Mouse (Mus musculus) heart, adult 2 months (tissue): ENCODE results near the gene Lalba. TPM values are rescaled to one million over a fixed set of nuclear protein-coding genes. Genes with fewer than 3 reads are reported as not detected.

Experiments
- DNase-seq, 2 experiments: peaks; one replicate each; pipeline ENCODE4 v3.0.0; 2021
- H3K27ac ChIP-seq: fragments of 200-600 bp; 2 replicates; pipeline ENCODE4 v1.8.1; 2022
- H3K27me3 ChIP-seq: fragments of 200-500 bp; 2 replicates; pipeline ENCODE4 v1.6.1; 2012; ENCODE audit warnings: mild to moderate bottlenecking, low read length, inconsistent platforms, mixed read lengths; ENCODE audit not compliant: control insufficient read depth, insufficient read depth
- H3K36me3 ChIP-seq: fragments of 200-500 bp; 2 replicates; pipeline ENCODE4 v1.6.1; 2012; ENCODE audit warnings: low read length, inconsistent platforms; ENCODE audit not compliant: control insufficient read depth, insufficient read depth
- H3K4me1 ChIP-seq: fragments of 200-500 bp; 2 replicates; pipeline ENCODE4 v1.6.1; 2011; ENCODE audit warnings: low read length; ENCODE audit not compliant: control insufficient read depth, insufficient read depth
- H3K4me3 ChIP-seq: fragments of 200-600 bp; 2 replicates; pipeline ENCODE4 v1.8.1; 2022
- H3K79me2 ChIP-seq: fragments of 200-500 bp; replicated peaks from 2 replicates; pipeline ENCODE4 v1.6.1; 2012; ENCODE audit warnings: mild to moderate bottlenecking, inconsistent platforms, low read length, moderate library complexity, mixed read lengths; ENCODE audit not compliant: control insufficient read depth, insufficient read depth
- H3K9ac ChIP-seq: fragments of 200-500 bp; 2 replicates; pipeline ENCODE4 v1.6.1; 2012; ENCODE audit warnings: low read depth, mild to moderate bottlenecking, control low read depth, inconsistent platforms, low read length, mixed read lengths
- CTCF ChIP-seq: fragments of 200-600 bp; IDR thresholded peaks from 2 replicates; pipeline ENCODE4 v1.8.1; 2022; ENCODE audit warnings: antibody characterized with exemption, mild to moderate bottlenecking, moderate library complexity
- EP300 ChIP-seq: fragments of 200-500 bp; IDR thresholded peaks from 2 replicates; pipeline ENCODE4 v1.6.1; 2011; ENCODE audit warnings: low read depth, low read length, control low read depth; ENCODE audit not compliant: insufficient read depth
- POLR2A ChIP-seq: fragments of 200-500 bp; IDR thresholded peaks from 2 replicates; pipeline ENCODE4 v1.6.1; 2011; ENCODE audit warnings: mild to moderate bottlenecking, low read depth, low read length, control low read depth; ENCODE audit not compliant: insufficient read depth
- WGBS: fragments of 180-500 bp; shearing (Covaris S2); methylation state at CpG from one replicate; pipeline ENCODE4 v1.1.7; 2018; 5-methylcytosine and 5-hydroxymethylcytosine counted together
- intact Hi-C: fragments of 180-260 bp; cut with DNase I; formaldehyde crosslinking; loops from one replicate; pipeline ENCODE4 v1.15.1; 2025
- polyA plus RNA-seq: library from polyadenylated mRNA; depleted of rRNA; stranded (reverse); fragments of >200 nt; gene quantifications from 2 replicates; pipeline ENCODE4 v1.2.3, GENCODE M21; 2012
- total RNA-seq, 2 experiments: library from RNA; stranded (reverse); gene quantifications; 2 replicates each; pipeline ENCODE4 v1.2.3; 2021

Lalba gene
- total and polyA plus RNA-seq, 3 experiments: 0.45 TPM; not detected in 2

DNA sequence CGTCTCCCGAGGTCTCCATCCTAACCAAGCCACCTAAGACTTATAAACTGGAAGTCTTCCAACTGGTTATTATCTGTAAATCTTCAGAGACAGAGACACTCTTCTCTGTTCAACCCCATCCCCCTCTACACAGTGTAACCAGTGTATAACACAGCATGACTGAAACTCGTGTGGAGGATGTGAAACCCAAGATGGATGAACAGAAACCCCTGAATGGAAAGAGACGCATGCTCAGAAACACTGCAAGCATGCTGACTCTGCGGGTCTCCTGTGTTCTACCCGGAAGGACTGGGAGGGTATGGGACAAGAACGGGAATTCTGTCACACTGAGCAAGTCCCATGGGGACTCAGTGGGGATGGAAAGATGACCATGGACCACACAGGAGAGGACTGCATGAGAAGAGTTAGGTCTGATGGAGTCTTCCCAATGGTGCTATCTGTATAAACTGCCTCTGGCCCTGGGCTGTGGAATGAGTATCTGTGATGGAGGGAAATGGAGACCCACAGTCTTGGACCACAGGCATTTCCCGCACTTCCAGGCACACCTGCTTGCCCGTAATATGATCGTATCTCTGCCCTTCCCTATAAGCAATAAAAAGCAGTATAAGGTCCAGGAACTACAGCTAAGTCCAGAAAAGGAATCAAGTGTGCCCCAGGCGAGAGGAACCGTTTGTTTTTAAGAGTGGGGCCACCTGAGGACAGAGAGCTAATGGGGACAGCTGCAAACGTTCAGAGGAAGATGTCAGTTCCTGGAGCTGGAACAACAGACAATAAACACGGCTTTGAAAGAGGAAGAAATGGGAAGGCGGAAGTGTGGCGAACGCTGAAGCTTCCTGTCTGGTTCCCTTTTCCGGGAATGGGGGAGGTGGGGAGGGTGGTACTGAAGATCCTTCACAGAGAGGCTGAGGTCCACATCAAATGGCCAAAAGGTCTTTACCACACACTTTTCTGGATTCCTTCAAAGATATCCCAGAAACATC lies 1.7 kb upstream of the Lalba start:
- intact Hi-C loops: loop anchor here (1.0 kb wide), 1 partner anchor 22 kb away; no protein-coding TSS in a partner anchor
- H3K79me2 ChIP-seq: no peaks in the 10 kb centered on the region
- DNase-seq: peak; percentile 57 to 73
- H3K4me3 ChIP-seq: no peak overlapping the region
- no peaks in the 10 kb centered on the region for H3K27me3 ChIP-seq
- peaks cover 2% of the 10 kb centered on the region; the same call in 1 of the 2 replicates for H3K36me3 ChIP-seq
- peaks cover 15% of the 10 kb centered on the region for H3K4me1 ChIP-seq
- TF ChIP-seq EP300 (peak; percentile 94), CTCF (no peak), POLR2A (no peak)
- 38% methylated on average over 18 of the region's 18 CpGs for WGBS
- peak overlapping the region; percentile 87 for H3K27ac ChIP-seq
- H3K9ac ChIP-seq: no peak overlapping the region

DNA sequence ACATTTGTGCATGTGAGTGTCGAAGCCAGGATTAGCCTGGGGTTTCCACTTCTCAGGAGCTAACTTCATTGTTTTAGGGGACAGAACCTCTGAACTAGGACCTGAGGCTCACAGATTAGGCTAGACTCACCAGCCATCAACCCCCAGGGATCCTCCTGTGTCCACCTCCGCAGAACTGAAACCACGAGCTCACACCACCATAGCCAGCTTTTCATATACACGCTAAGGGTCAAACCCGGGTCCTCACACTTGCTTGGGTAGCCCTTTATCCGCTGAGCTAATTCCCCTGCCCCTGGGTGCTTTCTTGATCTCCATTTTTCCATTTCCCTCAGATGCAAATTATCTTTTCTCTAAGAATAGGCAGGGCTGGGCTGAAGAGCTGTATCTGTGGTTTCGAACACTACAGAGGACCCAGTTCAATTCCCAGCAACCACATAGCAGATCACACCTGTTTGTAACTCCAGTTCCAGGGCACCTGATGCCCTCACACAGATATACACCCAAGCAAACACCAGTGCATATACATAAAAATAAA lies 2.9 kb downstream of the Lalba start:
- peaks cover 15% of the 10 kb centered on the region for H3K4me1 ChIP-seq
- H3K36me3 ChIP-seq: peaks cover 2% of the 10 kb centered on the region; the same call in 1 of the 2 replicates
- no peak overlapping the region for H3K4me3 ChIP-seq
- no peak overlapping the region for H3K9ac ChIP-seq
- H3K79me2 ChIP-seq: no peaks in the 10 kb centered on the region
- H3K27me3 ChIP-seq: no peaks in the 10 kb centered on the region
- intact Hi-C loops: loop anchor here (10.0 kb wide), 1 partner anchor 295 kb away; no protein-coding TSS in a partner anchor
- DNase-seq: no peak
- WGBS: 79% methylated on average over 7 of the region's 7 CpGs
- H3K27ac ChIP-seq: no peak overlapping the region
- no peak for TF ChIP-seq CTCF
- no peak for TF ChIP-seq EP300
- TF ChIP-seq POLR2A: no peak

DNA sequence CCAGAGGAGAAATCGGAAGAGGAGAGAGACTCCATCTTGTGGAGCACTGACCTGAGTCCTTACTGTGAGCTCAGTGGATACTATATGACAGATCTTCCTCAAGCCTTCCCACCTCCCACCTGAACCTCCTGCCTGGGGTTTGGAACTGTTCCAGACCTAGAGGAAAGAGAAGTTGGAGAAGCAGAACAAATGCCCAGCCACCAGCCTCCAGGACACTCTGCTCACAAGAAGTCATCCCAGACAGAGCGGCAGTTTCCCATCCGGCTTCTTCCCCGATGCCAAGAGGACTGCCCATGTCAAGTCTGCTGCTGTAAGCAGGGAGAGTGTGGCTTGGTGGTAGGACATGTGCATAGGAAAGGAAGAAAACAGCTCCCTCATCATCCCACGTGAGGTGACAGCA lies 6.2 kb downstream of the Lalba start:
- Histone ChIP-seq H3K79me2 (no peaks in the 10 kb centered on the region), H3K4me1 (no peaks in the 10 kb centered on the region), H3K27ac (no peak overlapping the region), H3K27me3 (no peaks in the 10 kb centered on the region), H3K4me3 (no peak overlapping the region), H3K36me3 (no peaks in the 10 kb centered on the region), H3K9ac (no peak overlapping the region)
- WGBS: 73% methylated on average over 5 of the region's 5 CpGs
- intact Hi-C loops: loop anchor here (10.0 kb wide), 1 partner anchor 291 kb away; no protein-coding TSS in a partner anchor
- no peak for DNase-seq
- TF ChIP-seq EP300 (no peak), CTCF (no peak), POLR2A (no peak)

DNA sequence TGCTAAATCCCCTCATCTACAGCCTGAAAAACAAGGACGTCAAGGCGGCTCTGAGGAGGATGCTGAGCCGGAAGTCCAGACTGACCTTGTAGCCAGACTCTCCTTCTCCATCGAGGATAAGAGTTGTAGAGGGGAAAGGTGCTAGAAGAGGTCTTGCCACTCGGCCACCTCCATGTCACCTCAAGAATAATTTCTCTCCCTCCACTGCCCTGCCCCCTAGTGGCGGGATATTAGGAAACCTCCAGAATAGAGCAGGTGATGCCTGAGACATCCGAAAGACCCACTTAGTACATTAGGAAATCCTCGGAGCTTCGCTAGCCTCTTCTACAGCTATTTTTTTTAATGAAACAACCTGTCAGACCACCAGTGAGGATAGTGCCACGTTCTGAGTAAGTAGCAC lies 7.1 kb downstream of the Lalba start:
- Histone ChIP-seq H3K79me2 (no peaks in the 10 kb centered on the region), H3K27ac (no peak overlapping the region), H3K27me3 (no peaks in the 10 kb centered on the region), H3K9ac (no peak overlapping the region), H3K36me3 (no peaks in the 10 kb centered on the region), H3K4me3 (no peak overlapping the region), H3K4me1 (no peaks in the 10 kb centered on the region)
- 47% methylated on average over 10 of the region's 10 CpGs for WGBS
- TF ChIP-seq EP300 (no peak), CTCF (peak; percentile 76)
- intact Hi-C loops: loop anchor here (10.0 kb wide), 1 partner anchor 291 kb away; no protein-coding TSS in a partner anchor
- DNase-seq: peak; percentile 42 to 67

DNA sequence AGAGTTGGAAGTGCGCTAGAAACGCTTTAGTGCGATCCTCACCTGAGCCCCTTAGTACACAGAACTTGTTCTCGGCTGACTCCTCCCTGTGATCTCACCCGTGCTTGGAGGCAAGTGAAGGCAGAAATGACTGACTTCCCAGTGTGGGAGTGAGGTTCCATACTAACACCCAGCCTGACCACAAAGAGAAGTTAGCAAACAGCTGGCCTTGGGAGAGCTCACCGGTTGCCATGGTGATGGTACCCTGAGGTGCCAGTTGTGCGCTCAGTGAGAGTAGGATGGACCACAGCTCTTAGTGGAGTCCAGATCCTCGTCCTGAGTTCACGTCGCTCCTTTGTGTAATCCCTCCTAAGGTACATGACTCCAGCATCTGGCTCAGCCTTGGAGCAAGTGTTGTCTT lies 7.6 kb downstream of the Lalba start:
- 85% methylated on average over 10 of the region's 10 CpGs for WGBS
- Histone ChIP-seq H3K4me1 (no peaks in the 10 kb centered on the region), H3K27me3 (no peaks in the 10 kb centered on the region), H3K4me3 (no peak overlapping the region), H3K27ac (no peak overlapping the region), H3K36me3 (no peaks in the 10 kb centered on the region), H3K79me2 (no peaks in the 10 kb centered on the region), H3K9ac (no peak overlapping the region)
- TF ChIP-seq POLR2A (no peak), EP300 (no peak), CTCF (no peak)
- intact Hi-C loops: loop anchor here (10.0 kb wide), 1 partner anchor 290 kb away; no protein-coding TSS in a partner anchor
- no peak for DNase-seq
